Mouse (Mus musculus): ENCODE results near the gene Spock1.

The Spock1 gene

GRCm38 (mm10) chr13:57660523-57660922, 247.6 kb downstream of the Spock1 start:
- no peak for DNase-seq (ENCODE audit: low read depth, low spot score)

GRCm38 (mm10) chr13:57659872-57660271, 248.3 kb downstream of the Spock1 start:
- DNase-seq (ENCODE audit: low read depth, low spot score): no peak

DNA sequence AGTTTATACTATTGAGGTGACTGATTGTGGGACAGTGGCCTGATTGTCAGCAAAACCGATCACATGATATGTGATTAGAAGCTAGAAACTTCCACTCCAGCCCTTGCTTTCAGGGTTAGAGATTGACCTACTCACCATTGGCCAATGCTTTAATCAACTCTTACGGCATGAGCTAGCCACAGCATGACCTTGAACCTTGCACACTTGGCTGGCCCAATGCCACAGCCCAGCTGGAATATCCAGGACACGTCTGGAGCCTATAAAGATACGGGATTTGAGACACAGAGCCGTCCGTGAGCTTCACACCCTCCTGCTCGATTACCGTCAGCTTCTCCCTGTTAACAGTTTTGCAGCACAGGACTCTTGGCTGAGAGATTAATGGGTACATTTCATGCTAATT, 251.5 kb downstream of the Spock1 start:
- no peak for DNase-seq (ENCODE audit: low read depth, low spot score)

GRCm38 (mm10) chr13:57654362-57654761, 253.8 kb downstream of the Spock1 start:
- no peak for DNase-seq (ENCODE audit: low read depth, low spot score)

- DNase-seq (ENCODE audit: low read depth, low spot score): peak; percentile 63
These were observed 256.9 kb downstream of the Spock1 start for GRCm38 (mm10) chr13:57651236-57651635.

DNA sequence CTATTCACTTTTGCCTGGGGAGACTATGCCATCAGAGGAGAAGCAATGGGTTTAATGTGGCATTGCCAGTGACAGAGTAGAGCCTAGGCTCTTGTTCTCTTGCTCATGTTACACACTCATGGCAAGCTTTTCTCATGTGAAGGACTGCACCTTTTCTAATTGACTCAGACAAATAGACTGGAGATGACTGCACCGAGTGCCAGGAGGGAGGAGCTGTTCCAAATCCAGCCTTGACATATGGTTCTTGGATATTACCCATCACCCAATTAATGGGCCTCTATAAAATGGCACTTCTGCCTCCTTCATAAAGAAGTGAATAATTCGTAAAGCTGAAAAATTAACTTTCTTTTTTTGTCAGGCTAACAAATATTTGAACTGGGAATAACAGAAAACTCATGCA, 259.3 kb downstream of the Spock1 start:
- DNase-seq (ENCODE audit: low read depth, low spot score): peak; percentile 70

DNA sequence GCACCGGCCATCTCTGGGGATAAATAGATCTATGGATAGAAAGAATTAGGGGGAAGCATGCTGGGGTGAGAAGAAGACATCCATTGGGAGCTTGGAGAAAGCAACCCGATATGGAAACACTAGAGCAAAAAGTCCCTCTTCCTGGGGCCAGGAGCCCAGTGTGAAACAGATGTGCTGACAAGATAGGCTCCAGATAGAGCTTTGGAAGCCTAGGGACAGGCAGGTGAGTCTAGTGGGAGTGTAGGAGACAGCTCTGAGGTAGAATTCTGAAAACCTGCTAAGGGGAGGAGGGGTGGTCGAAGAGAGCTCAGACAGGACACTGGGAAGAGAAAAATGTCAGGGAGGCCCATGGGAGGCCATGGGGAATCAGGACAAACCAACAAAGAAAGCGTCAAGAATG, 260.7 kb downstream of the Spock1 start:
- DNase-seq (ENCODE audit: low read depth, low spot score): no peak

DNA sequence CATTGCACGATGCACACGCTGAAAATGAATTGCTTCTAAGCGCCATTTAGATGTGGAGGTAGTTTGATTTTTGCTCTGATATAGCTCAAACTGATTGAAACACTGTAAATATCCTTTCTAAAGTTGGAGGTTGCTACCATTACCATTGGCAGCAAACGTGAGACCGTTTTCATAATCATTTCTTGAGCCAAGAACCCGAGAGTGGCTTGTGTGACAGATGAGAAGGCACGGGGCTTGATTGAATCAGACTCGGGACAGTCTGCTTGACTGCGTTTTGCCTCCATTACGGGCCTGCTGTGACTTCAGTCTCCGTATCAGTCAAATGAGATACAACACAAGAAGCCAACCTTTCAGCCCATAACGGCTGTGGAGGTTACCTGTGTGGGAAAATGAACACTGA, 265.1 kb downstream of the Spock1 start:
- peak; percentile 37 for DNase-seq (ENCODE audit: low read depth, low spot score)

- DNase-seq (ENCODE audit: low read depth, low spot score): no peak
These were observed 266.5 kb downstream of the Spock1 start for GRCm38 (mm10) chr13:57641649-57642048.

DNA sequence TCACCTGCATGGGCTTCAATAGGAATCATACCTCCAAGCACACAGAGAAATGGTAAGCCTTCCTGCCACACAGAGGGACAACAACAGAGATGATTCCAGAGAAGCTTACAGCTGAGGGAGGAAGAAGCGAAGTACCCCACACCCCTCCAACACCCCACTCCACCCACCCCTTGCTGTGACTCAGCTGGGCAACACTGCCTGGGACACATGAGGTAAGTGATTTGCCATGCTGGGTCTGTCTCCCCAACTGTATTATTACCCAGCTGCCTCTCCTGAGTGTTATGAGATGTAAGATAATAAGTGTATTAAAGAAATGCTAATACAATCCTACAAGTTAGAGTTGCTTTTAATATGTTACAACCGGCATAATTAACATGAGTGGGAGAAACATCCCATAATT, 267.2 kb downstream of the Spock1 start:
- peak; percentile 55 for DNase-seq (ENCODE audit: low read depth, low spot score)

- DNase-seq (ENCODE audit: low read depth, low spot score): peak; percentile 89
These were observed 269.3 kb downstream of the Spock1 start for GRCm38 (mm10) chr13:57638820-57639219.

DNA sequence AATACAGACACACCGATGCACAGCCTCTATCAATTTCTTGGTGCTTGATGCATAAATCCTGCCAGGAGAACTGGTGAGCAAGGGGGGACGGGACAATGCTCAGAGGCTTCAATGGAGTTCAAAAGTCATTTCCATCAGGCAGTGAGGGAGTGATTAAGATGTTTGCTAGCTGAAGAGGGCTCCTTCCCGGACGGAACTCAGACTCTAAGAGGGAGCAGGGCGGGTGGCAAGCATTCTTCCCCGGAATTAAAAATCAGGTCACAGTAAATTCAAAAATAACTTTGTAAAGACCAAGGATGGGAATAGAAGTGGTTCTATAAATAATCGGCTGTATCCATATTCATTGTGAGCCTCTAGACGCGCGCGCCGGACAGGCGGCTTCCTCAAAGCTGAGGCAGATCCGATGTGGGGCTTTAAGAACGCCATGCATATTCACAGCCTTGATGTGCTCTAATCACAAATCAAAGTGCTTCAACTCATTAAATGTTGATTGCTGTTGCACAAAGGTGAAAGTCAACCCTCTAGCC, 270.5 kb downstream of the Spock1 start:
- DNase-seq (ENCODE audit: low read depth, low spot score): peak; percentile 60

- peak; percentile 90 for DNase-seq (ENCODE audit: low read depth, low spot score)
These were observed 271.0 kb downstream of the Spock1 start for GRCm38 (mm10) chr13:57637080-57637572.

DNA sequence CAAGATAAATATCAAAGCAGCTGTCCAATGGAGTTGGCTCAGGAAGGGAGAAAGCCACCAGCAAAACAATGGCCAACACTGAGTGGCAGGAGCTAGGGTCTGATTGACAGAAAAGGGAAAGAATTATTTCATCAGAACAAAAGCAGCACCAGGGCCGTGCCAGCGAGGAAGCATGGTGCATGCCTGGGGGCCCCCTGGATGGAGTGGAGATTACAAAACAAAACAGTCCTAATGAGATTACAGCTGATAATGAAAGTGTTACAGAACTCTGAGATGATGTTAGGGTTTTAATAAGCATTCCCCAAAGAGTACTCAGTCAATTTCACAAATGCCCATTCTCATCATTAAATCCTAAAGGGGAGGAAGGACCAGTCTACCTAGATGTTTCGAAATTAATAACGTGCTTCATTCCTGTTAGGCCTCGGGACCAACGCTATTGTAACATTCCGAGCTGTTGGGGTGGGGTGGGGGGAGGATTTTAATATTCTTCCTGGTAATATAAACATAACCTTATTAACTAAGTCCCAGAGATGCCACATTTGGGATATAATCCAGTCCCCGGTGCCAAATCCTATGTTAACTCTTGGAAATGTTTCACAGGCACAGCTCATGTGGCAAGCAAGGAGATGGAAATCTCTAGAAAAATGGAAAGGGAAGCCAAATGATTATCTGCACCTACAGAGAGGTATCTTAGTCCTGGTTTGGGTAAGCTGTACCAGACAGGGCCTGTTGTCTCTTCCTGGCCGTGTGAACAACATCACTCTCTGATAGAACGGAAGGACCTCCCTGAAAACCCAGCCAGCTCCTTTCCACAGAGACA, 271.7 kb downstream of the Spock1 start:
- peak; percentile 54 for DNase-seq (ENCODE audit: low read depth, low spot score)

GRCm38 (mm10) chr13:57630532-57630931, 277.6 kb downstream of the Spock1 start:
- peak; percentile 33 for DNase-seq (ENCODE audit: low read depth, low spot score)

DNA sequence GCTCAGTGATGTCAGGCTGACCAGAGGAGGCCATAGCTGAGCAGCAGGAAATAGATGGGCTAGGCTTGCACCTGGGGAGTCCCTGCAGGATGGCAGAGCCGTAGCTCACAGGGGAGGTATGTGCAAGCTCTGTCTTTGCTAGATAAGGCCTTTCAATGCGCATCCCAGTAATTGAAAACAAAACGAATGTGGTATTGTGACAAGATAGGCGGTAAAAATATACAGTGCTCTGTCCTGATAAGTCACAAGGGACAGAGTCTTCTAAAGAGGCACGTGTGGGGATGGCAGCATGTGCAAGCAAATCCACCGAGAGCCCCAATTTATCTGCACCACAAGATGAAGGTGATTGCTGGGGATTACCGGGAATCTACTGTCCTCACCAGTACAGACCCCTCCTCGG, 279.9 kb downstream of the Spock1 start:
- DNase-seq (ENCODE audit: low read depth, low spot score): no peak

GRCm38 (mm10) chr13:57626434-57626833, 281.7 kb downstream of the Spock1 start:
- peak; percentile 61 for DNase-seq (ENCODE audit: low read depth, low spot score)

DNA sequence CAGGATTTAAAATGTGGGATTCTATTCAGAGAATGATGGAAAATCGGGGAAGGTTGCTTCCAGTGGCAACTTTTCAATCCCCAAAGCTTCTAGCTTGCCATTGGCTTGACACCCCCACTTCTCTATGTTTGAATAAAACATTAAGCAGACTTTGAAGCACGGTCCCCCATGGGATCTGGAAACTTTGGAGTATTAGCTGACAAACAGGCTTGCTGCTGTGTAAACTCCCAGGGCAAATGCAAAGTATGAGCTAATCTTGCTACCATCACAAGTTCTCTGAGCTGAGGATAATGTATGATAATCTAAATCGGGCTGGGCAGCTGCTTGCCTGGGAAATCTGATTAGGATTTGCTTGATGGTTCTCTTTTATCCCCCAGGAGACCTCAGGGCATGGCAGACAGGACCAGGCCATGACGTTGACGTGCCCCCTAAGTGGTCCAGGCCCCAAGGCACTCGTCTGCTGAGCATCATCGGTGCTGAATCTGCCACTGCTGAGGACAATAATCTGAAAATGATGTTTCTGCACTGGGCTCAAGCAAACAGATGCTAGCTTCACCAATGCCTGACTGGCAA, 284.1 kb downstream of the Spock1 start:
- no peak for DNase-seq (ENCODE audit: low read depth, low spot score)

DNA sequence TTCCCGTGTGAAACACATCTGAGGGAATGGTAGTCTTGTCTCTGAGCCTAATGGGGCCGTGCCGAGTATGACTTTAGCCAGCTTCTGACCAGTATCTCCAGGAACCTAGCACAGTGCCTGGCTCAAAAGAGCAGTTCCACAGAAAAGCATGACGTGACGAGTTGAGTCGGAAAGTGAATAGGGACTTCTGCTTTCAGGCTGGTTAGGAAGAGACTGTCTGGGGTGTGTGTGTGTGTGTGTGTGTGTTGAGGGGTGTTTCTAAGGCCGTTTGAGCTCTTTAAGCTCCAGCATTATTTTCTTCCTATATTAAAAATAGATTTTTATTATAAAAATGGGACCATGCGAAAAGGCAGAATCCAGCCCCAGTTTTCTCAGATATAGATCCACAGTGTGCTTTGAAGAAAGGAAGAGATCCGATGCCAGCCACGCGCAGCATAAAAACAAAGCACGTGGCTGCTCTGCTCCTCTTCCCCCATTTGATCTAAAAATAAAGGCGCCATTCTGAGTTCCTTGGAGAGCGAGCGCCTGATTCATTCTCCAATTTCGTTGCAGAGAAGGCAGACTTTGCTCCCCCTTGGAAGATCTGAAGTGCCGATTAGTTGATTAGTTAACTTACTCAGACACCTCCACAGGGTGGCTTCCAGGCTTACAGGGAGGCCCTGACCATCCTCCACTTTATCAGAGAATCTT, 288.9 kb downstream of the Spock1 start:
- DNase-seq (ENCODE audit: low read depth, low spot score): peak; percentile 94

DNA sequence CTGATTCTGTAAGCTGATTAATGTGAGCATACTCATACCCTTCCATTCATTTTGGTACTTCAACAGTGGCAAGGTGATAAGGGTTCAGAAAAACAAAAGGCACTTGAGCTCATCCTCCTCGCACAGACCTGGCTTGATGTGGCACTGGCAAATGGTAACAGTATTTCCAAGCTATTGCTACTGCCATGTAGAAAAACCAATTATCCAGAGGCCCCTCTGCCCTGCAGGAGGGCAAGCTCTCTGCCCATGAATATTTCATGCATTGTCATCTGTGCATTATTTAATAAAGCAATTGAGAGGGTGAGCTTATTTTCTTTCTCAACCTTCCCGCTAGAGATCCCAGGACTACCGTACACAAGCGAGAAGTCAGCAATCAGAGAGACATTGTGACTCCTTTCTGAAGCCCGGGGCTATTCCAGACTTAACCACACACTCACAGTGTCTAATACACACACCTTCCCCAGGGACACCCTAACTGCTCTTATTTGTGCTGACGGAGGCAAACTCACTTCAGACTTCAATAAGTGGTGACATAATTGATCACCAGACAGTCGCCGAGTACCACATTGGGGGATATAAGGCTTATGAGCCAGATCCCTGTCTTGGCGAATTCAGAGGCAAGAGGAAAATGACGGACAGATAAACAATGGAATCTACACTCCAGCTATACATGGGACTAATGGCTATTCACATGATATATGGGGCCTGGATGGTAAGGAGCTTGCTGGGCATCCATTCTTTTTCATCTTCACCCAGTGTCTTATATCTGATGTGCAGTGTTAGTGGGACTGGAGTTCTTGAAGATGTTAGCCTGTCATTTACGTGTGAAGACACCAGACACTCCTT, 296.6 kb downstream of the Spock1 start:
- no peak for DNase-seq (ENCODE audit: low read depth, low spot score)

DNA sequence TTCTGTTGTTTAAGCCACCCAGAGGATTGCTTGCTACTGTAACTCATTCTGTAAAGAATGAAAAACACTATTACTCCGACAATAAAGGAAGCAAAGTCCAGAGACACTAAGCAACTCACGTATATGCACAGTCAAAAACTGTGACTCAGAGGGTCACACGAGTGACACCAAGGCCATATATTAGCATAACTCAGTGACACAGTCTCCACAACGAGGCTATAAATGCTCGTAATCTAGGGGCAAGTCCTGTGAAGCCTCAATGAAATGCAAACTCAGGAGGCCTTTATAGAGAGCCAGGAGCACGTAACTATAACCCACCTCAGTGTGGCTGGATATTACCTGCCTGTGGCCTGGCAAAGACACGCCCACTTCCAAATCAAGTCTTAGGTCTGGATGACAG, 298.2 kb downstream of the Spock1 start:
- no peak for DNase-seq (ENCODE audit: low read depth, low spot score)
